Mouse (Mus musculus): Measurements from ENCODE around the gene Alyref.

GRCm38 (mm10) chr11:120616617-120617294, 18.6 kb upstream of the Alyref start:
- TF ChIP-seq CTCF (IDR thresholded peaks at IDR 0.05; ENCODE audit: low read depth, low read length) (no peak), GATA1 (IDR thresholded peaks at IDR 0.05; ENCODE audit: borderline replicate concordance, low read length) (no peak)
